Mouse (Mus musculus) C2C12 (cell line): ENCODE results near the gene Tspan5.

ENCODE experiments used
- CTCF ChIP-seq: IDR thresholded peaks from one replicate; pipeline ENCODE4 v1.5.1; 2011; ENCODE audit not compliant: control insufficient read depth, insufficient read depth, insufficient read length
- FOSL1 ChIP-seq: IDR thresholded peaks from one replicate; pipeline ENCODE4 v1.8.0; 2011; ENCODE audit warnings: mild to moderate bottlenecking, low read length; ENCODE audit not compliant: poor library complexity, insufficient read depth, severe bottlenecking
- MYOD1 ChIP-seq: IDR thresholded peaks from one replicate; pipeline ENCODE4 v1.6.1; 2011; ENCODE audit warnings: low read depth; ENCODE audit not compliant: control insufficient read depth, insufficient read length
- MYOG ChIP-seq: IDR thresholded peaks from one replicate; pipeline ENCODE4 v1.6.1; 2011; ENCODE audit not compliant: control insufficient read depth, insufficient read length; ENCODE audit errors: extremely low read depth
- USF1 ChIP-seq: IDR thresholded peaks from one replicate; pipeline ENCODE4 v1.6.1; 2011; ENCODE audit warnings: low read depth, mild to moderate bottlenecking, control low read depth, moderate library complexity

DNA sequence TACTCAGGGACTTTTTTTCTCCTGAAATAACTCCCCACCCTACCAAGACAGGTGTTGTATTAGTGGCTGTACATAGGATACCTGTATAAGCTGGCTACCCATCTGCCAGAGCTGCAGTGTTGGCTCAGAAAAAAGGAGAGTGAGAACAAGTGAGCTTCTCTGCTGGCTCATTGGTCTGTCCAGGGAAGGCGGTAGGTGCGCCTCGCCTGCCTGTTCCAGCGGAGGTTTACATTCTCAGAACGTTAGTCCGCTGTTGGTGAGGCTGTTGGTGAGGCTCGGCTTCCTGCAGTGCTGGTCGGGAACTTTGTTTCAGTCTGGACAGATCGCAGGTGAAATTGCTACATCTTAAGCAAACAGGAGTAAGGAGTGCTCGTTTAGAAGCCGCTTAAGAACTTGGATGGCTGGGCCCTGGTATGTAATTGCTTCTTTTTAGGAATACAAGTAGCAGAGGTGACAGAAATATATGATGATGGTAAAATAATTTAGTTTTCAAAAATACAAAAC lies 118.3 kb downstream of the Tspan5 start:
- TF ChIP-seq CTCF, result no peak
- TF ChIP-seq MYOG, result no peak
- no peak for TF ChIP-seq MYOD1
- TF ChIP-seq USF1, result no peak
- no peak for TF ChIP-seq FOSL1
